Mouse (Mus musculus): Measurements from ENCODE around the gene Gm11549.

- no peak for TF ChIP-seq CTCF (IDR thresholded peaks at IDR 0.05; ENCODE audit: borderline replicate concordance, extremely low read depth, insufficient read depth, insufficient read length)
- TF ChIP-seq POLR2A (IDR thresholded peaks at IDR 0.05; ENCODE audit: borderline replicate concordance, extremely low read depth, insufficient read depth, insufficient read length, poor library complexity, severe bottlenecking) = peak; percentile 63; the same call in 1 of the 2 replicates
Measured at GRCm38 (mm10) chr3:36552406-36553047, 30.9 kb upstream of the Gm11549 start, which contains the start of gene Exosc9.
